Mouse (Mus musculus) kidney, adult 2 months (tissue): Measurements from ENCODE around the gene Fbxo28.

ENCODE experiments used
- CTCF ChIP-seq: fragments of 200-500 bp; conservative IDR thresholded peaks from 2 replicates; pipeline ENCODE4 v1.5.1; 2011; ENCODE audit warnings: low read depth, mild to moderate bottlenecking, control low read depth, low read length, moderate library complexity, mixed read lengths; ENCODE audit not compliant: insufficient read depth, insufficient read length
- POLR2A ChIP-seq: fragments of 200-500 bp; IDR thresholded peaks from one replicate; pipeline ENCODE4 v1.6.1; 2011; ENCODE audit warnings: low read depth, low read length, control low read depth

DNA sequence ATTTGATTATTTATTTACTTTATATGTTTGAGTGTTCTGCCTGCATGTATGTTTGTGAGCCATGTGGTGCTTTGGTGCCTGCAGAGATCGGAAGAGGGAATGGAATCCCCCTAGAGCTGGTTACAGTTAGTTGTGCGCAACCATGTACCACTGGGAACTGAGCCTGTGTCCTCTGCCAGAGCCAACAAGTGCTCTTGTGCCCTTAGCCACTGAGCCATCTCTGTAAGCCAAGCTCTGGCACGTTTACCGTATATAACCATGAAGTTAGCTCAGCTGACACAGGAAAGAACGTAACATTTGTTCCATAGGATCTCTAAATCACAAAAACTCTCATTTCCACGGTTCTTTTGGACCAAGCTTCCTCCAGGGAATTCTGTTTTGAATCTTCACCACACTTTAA, 61.4 kb downstream of the Fbxo28 start:
- TF ChIP-seq CTCF (no peak), POLR2A (no peak)
